Mouse (Mus musculus) heart, embryonic 15.5 days (tissue): ENCODE measurements around the gene Vamp9. TPM values are rescaled to one million over a fixed set of nuclear protein-coding genes. Genes with fewer than 3 reads are reported as not detected.

Source experiments
- ATAC-seq: fragments of 200-750 bp; cut with Nextera tagmentation; replicated peaks from 2 replicates; pipeline ENCODE4 v1.8.0; 2017; ENCODE audit warnings: low read depth, moderate TSS enrichment; ENCODE audit not compliant: insufficient number of reproducible peaks, insufficient read depth, low FRiP score
- H3K27ac ChIP-seq: fragments of 300-500 bp; sonication (generic); 2 replicates; pipeline ENCODE4 v1.5.1; 2015; ENCODE audit warnings: mild to moderate bottlenecking, inconsistent platforms
- H3K27me3 ChIP-seq: fragments of 300-500 bp; sonication (generic); 2 replicates; pipeline ENCODE4 v1.6.1; 2015; ENCODE audit warnings: inconsistent platforms
- H3K36me3 ChIP-seq: fragments of 300-500 bp; sonication (generic); 2 replicates; pipeline ENCODE4 v1.6.1; 2015; ENCODE audit warnings: mild to moderate bottlenecking, inconsistent platforms
- H3K4me1 ChIP-seq: fragments of 300-500 bp; sonication (generic); replicated peaks from 2 replicates; pipeline ENCODE4 v1.6.1; 2015; ENCODE audit warnings: inconsistent platforms
- H3K4me2 ChIP-seq: fragments of 300-500 bp; sonication (generic); 2 replicates; pipeline ENCODE4 v1.6.1; 2015; ENCODE audit warnings: inconsistent platforms, mild to moderate bottlenecking, moderate library complexity
- H3K4me3 ChIP-seq: fragments of 300-500 bp; sonication (generic); 2 replicates; pipeline ENCODE4 v1.5.1; 2015; ENCODE audit warnings: mild to moderate bottlenecking, inconsistent platforms
- H3K9ac ChIP-seq: fragments of 300-500 bp; sonication (generic); 2 replicates; pipeline ENCODE4 v1.6.1; 2015; ENCODE audit warnings: mild to moderate bottlenecking, inconsistent platforms
- H3K9me3 ChIP-seq: fragments of 300-500 bp; sonication (generic); replicated peaks from 2 replicates; pipeline ENCODE4 v1.6.1; 2016; ENCODE audit warnings: inconsistent platforms
- WGBS: fragments of 180-500 bp; shearing (Covaris S2); methylation state at CpG from one replicate; pipeline ENCODE4 v1.1.7; 2015; ENCODE audit warnings: mixed read lengths; 5-methylcytosine and 5-hydroxymethylcytosine counted together
- polyA plus RNA-seq: library from polyadenylated mRNA; unstranded; fragments of >200 nt; fragmentation: Nextera tagmentation; extraction: Ambion mirVana; gene quantifications from 2 replicates; pipeline ENCODE4 v1.2.1, GENCODE M21; 2015

Vamp9 gene
- polyA plus RNA-seq, 1 experiment from 2014 or later = 0.59 TPM

GRCm38 (mm10) chr5:99983452-99984061 lies 77.5 kb downstream of the Vamp9 start:
- Histone ChIP-seq H3K9me3 (no peaks in the 10 kb centered on the region), H3K9ac (no peak overlapping the region), H3K4me3 (no peak overlapping the region), H3K36me3 (no peaks in the 10 kb centered on the region), H3K4me1 (peaks cover 5% of the 10 kb centered on the region; the same call in 1 of the 2 replicates), H3K27me3 (no peaks in the 10 kb centered on the region), H3K4me2 (no peak overlapping the region), H3K27ac (no peak overlapping the region)
- no peak for ATAC-seq
- 82% methylated on average over 9 of the region's 9 CpGs for WGBS

- WGBS = 70% methylated on average over 3 of the region's 3 CpGs
- Histone ChIP-seq H3K4me1 (no peaks in the 10 kb centered on the region), H3K9me3 (no peaks in the 10 kb centered on the region), H3K27ac (no peak overlapping the region), H3K36me3 (no peaks in the 10 kb centered on the region), H3K4me3 (no peak overlapping the region), H3K27me3 (no peaks in the 10 kb centered on the region), H3K4me2 (no peak overlapping the region), H3K9ac (no peak overlapping the region)
- ATAC-seq = no peak
Observed at GRCm38 (mm10) chr5:99994166-99994565, 88.1 kb downstream of the Vamp9 start.

- 86% methylated on average over 3 of the region's 3 CpGs for WGBS
Observed at GRCm38 (mm10) chr5:99994680-99995079, 88.6 kb downstream of the Vamp9 start.

GRCm38 (mm10) chr5:100000048-100000447 lies 94.0 kb downstream of the Vamp9 start:
- Histone ChIP-seq H3K9ac (no peak overlapping the region), H3K36me3 (no peaks in the 10 kb centered on the region), H3K4me1 (peaks cover 1% of the 10 kb centered on the region; the same call in 1 of the 2 replicates), H3K27me3 (no peaks in the 10 kb centered on the region), H3K4me2 (no peak overlapping the region), H3K27ac (no peak overlapping the region), H3K9me3 (no peaks in the 10 kb centered on the region), H3K4me3 (no peak overlapping the region)
- WGBS = 76% methylated on average over 7 of the region's 7 CpGs
- no peak for ATAC-seq

More at GRCm38 (mm10) chr5:99994680-99995079, 88.6 kb downstream of the Vamp9 start:
- no peaks in the 10 kb centered on the region for H3K27me3 ChIP-seq
- H3K4me1 ChIP-seq = no peaks in the 10 kb centered on the region
- no peak overlapping the region for H3K4me2 ChIP-seq
- no peak overlapping the region for H3K4me3 ChIP-seq
- ATAC-seq = no peak
- H3K9me3 ChIP-seq = no peaks in the 10 kb centered on the region
- H3K36me3 ChIP-seq = no peaks in the 10 kb centered on the region
- no peak overlapping the region for H3K27ac ChIP-seq
- H3K9ac ChIP-seq = no peak overlapping the region

GRCm38 (mm10) chr5:100000500-100000899 lies 94.4 kb downstream of the Vamp9 start:
- no peak for ATAC-seq
- H3K9ac ChIP-seq = no peak overlapping the region
- H3K4me1 ChIP-seq = peaks cover 6% of the 10 kb centered on the region
- no peak overlapping the region for H3K27ac ChIP-seq
- no peaks in the 10 kb centered on the region for H3K27me3 ChIP-seq
- H3K36me3 ChIP-seq = no peaks in the 10 kb centered on the region
- H3K4me3 ChIP-seq = no peak overlapping the region
- H3K4me2 ChIP-seq = no peak overlapping the region
- no peaks in the 10 kb centered on the region for H3K9me3 ChIP-seq
- 47% methylated on average over 8 of the region's 8 CpGs for WGBS

Other genes with a start within 250 kb of the Vamp9 start
- gene Rasgef1b, start 177.2 kb upstream of the Vamp9 start, polyA plus RNA-seq = 33.1 and 33.4 TPM in 2 replicates
- gene Hnrnpd, start 72.7 kb downstream of the Vamp9 start, polyA plus RNA-seq = 94.3 and 128 TPM in 2 replicates
- 0.52 and 0.84 TPM in 2 replicates for gene 4930524J08Rik, start 72.8 kb downstream of the Vamp9 start, polyA plus RNA-seq
- 77.5 and 93.8 TPM in 2 replicates for gene Hnrnpdl, start 133.4 kb downstream of the Vamp9 start, polyA plus RNA-seq
- gene Enoph1, start 133.7 kb downstream of the Vamp9 start, polyA plus RNA-seq = 22.7 and 28.7 TPM in 2 replicates